Mouse (Mus musculus) kidney, postnatal 0 days (tissue): Measurements from ENCODE around the gene Ablim2. TPM values are rescaled to one million over a fixed set of nuclear protein-coding genes. Genes with fewer than 3 reads are reported as not detected.

Experiments used
- ATAC-seq: fragments of 200-750 bp; cut with Nextera tagmentation; replicated peaks from 2 replicates; pipeline ENCODE4 v1.8.0; 2017; ENCODE audit warnings: low read depth, moderate number of reproducible peaks, moderate TSS enrichment, moderate library complexity; ENCODE audit not compliant: low FRiP score
- DNase-seq: peaks from one replicate; pipeline ENCODE4 v3.0.0-alpha.2; 2016; ENCODE audit warnings: low spot score
- H3K27ac ChIP-seq: fragments of 300-500 bp; sonication (generic); 2 replicates; pipeline ENCODE4 v1.5.1; 2014; ENCODE audit warnings: mild to moderate bottlenecking
- H3K27me3 ChIP-seq: fragments of 300-500 bp; sonication (generic); 2 replicates; pipeline ENCODE4 v1.6.1; 2014; ENCODE audit warnings: low read length, mixed read lengths; ENCODE audit not compliant: insufficient read depth
- H3K36me3 ChIP-seq: fragments of 300-500 bp; sonication (generic); 2 replicates; pipeline ENCODE4 v1.6.1; 2014; ENCODE audit warnings: low read length, mixed read lengths; ENCODE audit not compliant: insufficient read depth
- H3K4me1 ChIP-seq: fragments of 300-500 bp; sonication (generic); replicated peaks from 2 replicates; pipeline ENCODE4 v1.6.1; 2014; ENCODE audit warnings: antibody characterized with exemption, low read length, mixed read lengths; ENCODE audit not compliant: insufficient read depth
- H3K4me2 ChIP-seq: fragments of 300-500 bp; sonication (generic); 2 replicates; pipeline ENCODE4 v1.6.1; 2014; ENCODE audit warnings: mild to moderate bottlenecking, low read length, moderate library complexity, mixed read lengths
- H3K4me3 ChIP-seq: fragments of 300-500 bp; sonication (generic); replicated peaks from 2 replicates; pipeline ENCODE4 v1.5.1; 2014; ENCODE audit warnings: low read depth, low read length
- H3K9ac ChIP-seq: fragments of 300-500 bp; sonication (generic); 2 replicates; pipeline ENCODE4 v1.6.1; 2014; ENCODE audit warnings: low read depth, low read length
- H3K9me3 ChIP-seq: fragments of 300-500 bp; sonication (generic); replicated peaks from 2 replicates; pipeline ENCODE4 v1.6.1; 2016; ENCODE audit warnings: low read length, inconsistent platforms, mixed read lengths
- CTCF ChIP-seq: IDR thresholded peaks from 2 replicates; pipeline ENCODE4 v1.5.1; 2016; ENCODE audit warnings: antibody characterized with exemption, low read depth, mild to moderate bottlenecking, moderate library complexity
- WGBS: fragments of 180-500 bp; shearing (Covaris S2); extraction: QIAGEN DNeasy Blood & Tissue Kit; methylation state at CpG from one replicate; pipeline ENCODE4 v1.1.7; 2014; 5-methylcytosine and 5-hydroxymethylcytosine counted together
- polyA plus RNA-seq: library from polyadenylated mRNA; unstranded; fragments of >200 nt; fragmentation: Nextera tagmentation; extraction: Ambion mirVana; gene quantifications from 2 replicates; pipeline ENCODE4 v1.2.1, GENCODE M21; 2015

Ablim2 gene
- polyA plus RNA-seq, 1 experiment from 2014 or later: 3.9 TPM

DNA sequence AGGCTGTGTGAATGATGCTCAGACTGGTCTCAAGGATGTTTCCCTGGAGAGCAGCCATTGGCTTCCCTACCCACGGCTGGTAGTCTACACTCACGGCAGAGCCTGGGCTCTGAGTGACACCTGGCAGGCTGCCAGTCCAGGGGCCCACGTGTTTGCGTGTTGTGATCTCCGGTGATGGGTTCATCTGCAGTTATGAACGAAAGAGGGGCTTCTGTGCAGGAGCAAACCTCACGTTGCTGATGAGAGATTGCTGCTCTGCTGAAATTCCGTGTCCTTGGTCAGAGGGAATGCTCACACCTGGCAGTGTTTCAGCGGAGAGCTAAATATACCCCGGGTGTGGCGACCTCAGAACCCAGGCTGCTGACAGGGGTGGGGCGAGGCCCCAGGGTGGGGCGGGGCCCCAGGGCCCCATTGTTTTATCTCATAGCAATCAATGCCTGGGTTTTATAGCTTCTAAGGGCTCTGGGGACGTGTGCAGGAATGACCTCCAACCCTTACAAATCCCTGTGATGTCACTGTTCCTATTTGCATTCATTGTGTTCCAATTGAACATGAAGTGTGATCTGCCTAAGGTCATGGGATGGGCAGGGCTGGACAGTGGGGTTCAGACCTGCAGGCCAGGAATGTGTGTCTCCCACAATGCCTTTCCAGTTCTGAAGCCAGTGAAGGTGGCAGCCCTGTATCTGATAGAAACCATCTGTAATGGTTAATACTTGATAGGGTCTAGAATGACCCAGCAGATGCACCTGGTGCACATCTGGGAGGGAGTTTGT lies 13.4 kb downstream of the Ablim2 start:
- Histone ChIP-seq H3K4me1 (0 out of 2 replicates have a peak, but pooled peaks cover 5% of the 10 kb centered on the region), H3K9me3 (no peaks in the 10 kb centered on the region), H3K4me3 (no peak overlapping the region), H3K27me3 (no peaks in the 10 kb centered on the region), H3K36me3 (no peaks in the 10 kb centered on the region), H3K9ac (no peak overlapping the region), H3K4me2 (no peak overlapping the region), H3K27ac (no peak overlapping the region)
- no peak for TF ChIP-seq CTCF
- WGBS: 40% methylated on average over 14 of the region's 14 CpGs
- DNase-seq (no peak), ATAC-seq (no peak)

DNA sequence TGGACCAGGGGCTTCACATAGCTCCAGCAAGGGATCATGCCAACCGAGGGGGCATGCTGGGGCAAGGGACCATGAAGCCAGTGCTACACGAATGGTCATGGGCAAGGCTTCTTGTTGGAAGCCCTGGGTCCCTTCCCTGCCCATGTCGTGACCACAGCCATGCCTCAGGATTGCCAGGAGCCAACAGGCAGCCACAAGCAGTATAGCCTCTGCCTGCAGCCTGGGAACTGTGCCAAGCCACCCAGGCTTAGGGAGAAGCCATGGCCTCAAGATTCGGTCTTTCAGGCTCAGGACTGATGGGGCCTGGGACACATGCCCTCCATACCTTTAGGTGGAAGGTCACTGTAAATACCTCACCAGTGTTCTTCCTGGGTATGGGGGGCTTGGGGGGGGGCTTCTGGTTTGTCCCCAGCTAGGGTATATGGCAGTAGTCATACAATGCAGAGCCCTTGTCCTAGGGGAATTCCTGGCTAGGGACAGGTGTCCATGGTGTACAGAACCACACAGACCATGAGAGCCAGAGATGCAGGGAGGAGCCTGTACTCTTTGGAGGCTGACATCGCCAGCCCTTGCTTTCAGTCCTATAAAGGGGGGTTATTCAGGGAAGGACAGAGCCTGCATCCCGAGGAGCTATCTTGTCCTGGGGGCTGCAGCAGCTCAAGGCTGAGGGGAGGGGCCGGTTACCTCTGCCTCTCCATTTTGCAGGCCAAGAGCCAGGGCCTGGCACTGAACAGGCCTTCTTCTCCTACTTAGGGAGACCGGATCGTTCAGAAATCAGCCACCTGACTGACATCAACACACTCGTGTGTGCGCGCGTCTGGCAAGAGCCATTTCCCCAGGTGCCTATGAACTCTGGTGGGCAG lies 15.8 kb downstream of the Ablim2 start:
- Histone ChIP-seq H3K4me2 (no peak overlapping the region), H3K27me3 (no peaks in the 10 kb centered on the region), H3K4me1 (0 out of 2 replicates have a peak, but pooled peaks cover 5% of the 10 kb centered on the region), H3K4me3 (no peak overlapping the region), H3K9ac (no peak overlapping the region), H3K27ac (no peak overlapping the region), H3K36me3 (no peaks in the 10 kb centered on the region), H3K9me3 (no peaks in the 10 kb centered on the region)
- no peak for DNase-seq
- no peak for TF ChIP-seq CTCF
- WGBS: 45% methylated on average over 13 of the region's 13 CpGs
- ATAC-seq: 0 out of 2 replicates have a peak, but pooled peaks have one; percentile 2

DNA sequence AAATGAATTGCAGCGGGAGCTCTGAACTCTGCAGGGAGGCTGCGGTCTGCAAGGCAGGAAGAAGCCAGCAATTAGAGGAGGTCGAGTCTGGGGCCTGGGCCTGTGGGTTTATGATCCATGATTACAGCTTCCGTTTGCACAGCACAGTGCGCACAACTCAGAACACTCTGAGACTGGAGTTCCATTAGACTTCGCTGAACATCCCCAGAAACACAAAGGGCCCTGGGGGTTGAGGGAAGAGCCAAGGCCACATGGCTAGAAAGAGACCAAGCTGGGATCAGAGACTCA lies 16.4 kb downstream of the Ablim2 start:
- Histone ChIP-seq H3K9ac (no peak overlapping the region), H3K36me3 (no peaks in the 10 kb centered on the region), H3K27me3 (no peaks in the 10 kb centered on the region), H3K27ac (no peak overlapping the region), H3K4me2 (no peak overlapping the region), H3K4me1 (0 out of 2 replicates have a peak, but pooled peaks cover 5% of the 10 kb centered on the region), H3K9me3 (no peaks in the 10 kb centered on the region), H3K4me3 (no peak overlapping the region)
- WGBS: 4% methylated on average over 6 of the region's 6 CpGs
- ATAC-seq (peak; percentile 55), DNase-seq (peak; percentile 45)
- no peak for TF ChIP-seq CTCF

DNA sequence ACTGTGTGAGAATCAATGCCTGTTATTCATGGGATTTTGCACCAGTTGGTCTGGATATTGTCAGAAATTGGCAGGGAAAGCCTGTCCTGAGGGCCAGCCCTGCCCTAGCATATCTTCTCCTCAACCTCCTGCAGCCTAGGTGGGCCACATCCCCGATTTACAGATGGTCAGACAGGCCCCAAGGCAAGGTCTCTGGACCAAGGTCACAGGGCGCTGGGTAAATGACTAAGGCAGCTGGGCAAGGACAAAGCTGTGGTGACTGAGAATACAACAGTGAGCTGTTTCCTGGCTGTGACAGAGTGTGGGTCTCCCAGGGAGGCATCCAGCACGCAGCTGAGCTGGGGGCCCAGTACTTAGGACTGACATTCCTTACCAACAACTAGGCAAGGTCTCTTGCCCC lies 23.4 kb downstream of the Ablim2 start:
- no peaks in the 10 kb centered on the region for H3K27me3 ChIP-seq
- H3K27ac ChIP-seq: no peak overlapping the region
- WGBS: 78% methylated on average over 3 of the region's 3 CpGs
- H3K4me3 ChIP-seq: no peak overlapping the region
- H3K9me3 ChIP-seq: no peaks in the 10 kb centered on the region
- ATAC-seq: no peak
- no peak for DNase-seq
- H3K36me3 ChIP-seq: no peaks in the 10 kb centered on the region
- H3K9ac ChIP-seq: no peak overlapping the region
- no peaks in the 10 kb centered on the region for H3K4me1 ChIP-seq
- no peak for TF ChIP-seq CTCF
- H3K4me2 ChIP-seq: no peak overlapping the region

DNA sequence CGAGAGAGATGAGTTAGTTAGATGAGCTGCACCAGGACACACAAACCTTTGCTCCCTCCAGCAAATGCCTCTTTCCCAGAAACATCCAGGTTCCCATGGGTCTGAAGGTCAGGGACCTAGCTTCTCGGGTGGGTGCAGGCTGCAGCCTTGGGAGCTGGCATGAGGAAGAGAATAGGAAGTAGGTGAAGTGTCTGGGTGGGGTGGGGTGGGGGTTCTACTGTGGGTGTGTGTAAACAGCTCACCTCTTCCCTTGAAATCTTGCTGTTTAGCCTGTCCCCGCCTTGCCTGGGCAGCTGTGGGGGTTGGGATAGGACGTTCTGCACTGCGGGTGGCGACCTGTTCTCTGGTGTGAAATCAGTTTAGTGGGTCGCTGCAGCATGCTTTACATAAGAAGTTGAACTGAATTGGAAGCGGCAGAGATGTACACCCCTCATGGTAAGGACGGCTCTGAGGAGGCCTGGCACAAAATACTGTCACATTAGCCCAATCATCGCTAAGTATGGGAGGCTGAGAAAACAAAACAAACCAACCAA lies 25.0 kb downstream of the Ablim2 start:
- Histone ChIP-seq H3K9me3 (no peaks in the 10 kb centered on the region), H3K27me3 (no peaks in the 10 kb centered on the region), H3K4me3 (no peak overlapping the region), H3K9ac (no peak overlapping the region), H3K4me1 (no peaks in the 10 kb centered on the region), H3K4me2 (no peak overlapping the region), H3K27ac (no peak overlapping the region), H3K36me3 (no peaks in the 10 kb centered on the region)
- TF ChIP-seq CTCF: no peak
- 57% methylated on average over 10 of the region's 10 CpGs for WGBS
- ATAC-seq: no peak
- DNase-seq: no peak

DNA sequence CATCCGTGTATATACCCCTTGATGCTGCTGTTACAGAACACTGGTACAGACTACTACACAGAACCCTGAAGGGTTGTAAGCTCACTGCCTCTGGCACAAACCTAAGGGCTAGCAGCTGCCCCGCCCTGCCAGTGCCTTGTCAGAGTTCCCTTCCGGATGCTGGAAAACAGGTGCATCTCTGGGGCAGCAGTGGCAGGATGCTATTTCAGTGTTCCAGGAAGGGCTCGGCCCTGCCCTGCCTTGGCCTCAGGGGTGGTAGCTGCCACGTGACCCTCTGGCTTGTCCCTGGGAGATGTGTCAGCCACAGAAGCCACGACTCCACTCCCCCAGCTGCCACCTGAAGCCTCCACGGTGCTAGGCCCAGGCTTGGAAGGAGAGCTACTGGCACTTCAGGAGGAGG lies 28.2 kb downstream of the Ablim2 start:
- Histone ChIP-seq H3K4me1 (0 out of 2 replicates have a peak, but pooled peaks cover 6% of the 10 kb centered on the region), H3K9me3 (no peaks in the 10 kb centered on the region), H3K4me2 (no peak overlapping the region), H3K9ac (no peak overlapping the region), H3K4me3 (no peak overlapping the region), H3K36me3 (no peaks in the 10 kb centered on the region), H3K27ac (no peak overlapping the region), H3K27me3 (no peaks in the 10 kb centered on the region)
- ATAC-seq: no peak
- DNase-seq: no peak
- no peak for TF ChIP-seq CTCF
- 57% methylated on average over 7 of the region's 7 CpGs for WGBS
